Mouse (Mus musculus): ENCODE data around the gene Abcc8.

DNA sequence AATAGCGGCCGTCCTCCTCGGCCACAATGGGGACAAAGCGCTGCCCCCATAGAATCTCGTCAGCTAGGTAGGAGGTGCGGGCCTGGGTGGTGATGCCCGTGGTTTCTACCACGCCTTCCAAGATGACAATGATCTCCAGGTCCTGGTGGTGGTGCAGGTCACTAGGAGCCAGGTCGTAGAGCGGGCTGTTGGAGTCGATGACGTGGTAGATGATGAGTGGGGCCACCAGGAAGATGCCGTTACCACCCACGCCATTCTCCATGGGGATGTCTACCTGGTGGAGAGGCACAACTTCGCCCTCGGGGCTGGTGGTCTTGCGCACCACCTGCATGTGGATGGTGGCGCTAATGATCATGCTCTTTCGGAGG lies 80.9 kb downstream of the Abcc8 start:
- no peak for TF ChIP-seq CTCF (conservative IDR thresholded peaks at IDR 0.05 in 1 of 2, IDR thresholded peaks at IDR 0.05 in 1 of 2; ENCODE audit: low read depth in 2 of 2, low read length in 2 of 2)
- no peak for TF ChIP-seq ZNF384 (IDR thresholded peaks at IDR 0.05; ENCODE audit: low read depth, low read length)
- no peak for TF ChIP-seq PAX5 (IDR thresholded peaks at IDR 0.05; ENCODE audit: low read length)
- TF ChIP-seq POLR2A (IDR thresholded peaks at IDR 0.05; ENCODE audit: low read depth, low read length), result no peak
- no peak for TF ChIP-seq MAFK (IDR thresholded peaks at IDR 0.05; ENCODE audit: insufficient replicate concordance, low read length)
- no peak for TF ChIP-seq HCFC1 (IDR thresholded peaks at IDR 0.05; ENCODE audit: low read depth, low read length)
- TF ChIP-seq ZKSCAN1 (IDR thresholded peaks at IDR 0.05; ENCODE audit: borderline replicate concordance, low read depth, low read length), result no peak
- no peak for TF ChIP-seq JUN (IDR thresholded peaks at IDR 0.05; ENCODE audit: insufficient read depth, low read depth, low read length)
- no peak for TF ChIP-seq USF1 (IDR thresholded peaks at IDR 0.05; ENCODE audit: low read depth, low read length)
- TF ChIP-seq EP300 (IDR thresholded peaks at IDR 0.05; ENCODE audit: low read length), result no peak
- TF ChIP-seq TCF12 (IDR thresholded peaks at IDR 0.05; ENCODE audit: low read depth, low read length), result no peak
- no peak for TF ChIP-seq SMC3 (IDR thresholded peaks at IDR 0.05; ENCODE audit: low read depth, low read length)

Measured in CH12.LX (cell line).